Mouse (Mus musculus): Measurements from ENCODE around the gene Olfr1116. TPM values are rescaled to one million over a fixed set of nuclear protein-coding genes. Genes with fewer than 3 reads are reported as not detected.
"Not testable (repeated sequence)": the region's sequence is repeated elsewhere in the genome, so short reads cannot be mapped to it uniquely, and the experiment has no call there.

Olfr1116 gene
- not detected in 2 replicates for polyA plus RNA-seq (2015; fragmentation: Nextera tagmentation; extraction: Ambion mirVana)

- 83% methylated on average over 1 of the region's 1 CpGs for WGBS
- ATAC-seq (replicated peaks; ENCODE audit: insufficient number of reproducible peaks, insufficient read depth, low FRiP score, low read depth): no peak
- H3K9me3 ChIP-seq (replicated peaks): no peaks in the 10 kb centered on the region
- H3K4me1 ChIP-seq (replicated peaks): no peaks in the 10 kb centered on the region
- no peak within 1 kb of the TSS for H3K27ac ChIP-seq
- H3K9ac ChIP-seq: no peak within 1 kb of the TSS
- H3K4me2 ChIP-seq: no peak within 1 kb of the TSS
- no peaks in the 10 kb centered on the region for H3K27me3 ChIP-seq
- no peaks in the 10 kb centered on the region for H3K36me3 ChIP-seq
- no peak within 1 kb of the TSS for H3K4me3 ChIP-seq
Measured at GRCm38 (mm10) chr2:87267234-87267633, at the start of gene Olfr1116. Gene Olfr1116, plus strand, starts transcription at chr2:87267534.

- Histone ChIP-seq H3K9ac (no peak within 1 kb of the TSS), H3K36me3 (no peaks in the 10 kb centered on the region), H3K4me2 (no peak within 1 kb of the TSS), H3K9me3 (replicated peaks) (no peaks in the 10 kb centered on the region), H3K4me3 (no peak within 1 kb of the TSS), H3K27me3 (no peaks in the 10 kb centered on the region), H3K27ac (no peak within 1 kb of the TSS), H3K4me1 (replicated peaks) (no peaks in the 10 kb centered on the region)
- no peak for ATAC-seq (replicated peaks; ENCODE audit: insufficient number of reproducible peaks, insufficient read depth, low FRiP score, low read depth)
- WGBS: 74% methylated on average over 2 of the region's 2 CpGs
Measured at GRCm38 (mm10) chr2:87247713-87248112, 19.6 kb upstream of the Olfr1116 start, which contains the start of gene Olfr1115. Gene Olfr1115, plus strand, starts transcription at chr2:87248013.

GRCm38 (mm10) chr2:87293977-87294376 is 26.6 kb downstream of the Olfr1116 start:
- not testable (repeated sequence) for H3K27me3 ChIP-seq; H3K4me2 ChIP-seq; ATAC-seq (replicated peaks; ENCODE audit: insufficient number of reproducible peaks, insufficient read depth, low FRiP score, low read depth); H3K27ac ChIP-seq; H3K9ac ChIP-seq; H3K9me3 ChIP-seq (replicated peaks); H3K4me1 ChIP-seq (replicated peaks); H3K4me3 ChIP-seq; H3K36me3 ChIP-seq

GRCm38 (mm10) chr2:87307281-87307680 is 39.9 kb downstream of the Olfr1116 start, which contains the start of gene Olfr1118:
Gene Olfr1118, plus strand, starts transcription at chr2:87307581.
- no peaks in the 10 kb centered on the region for H3K9me3 ChIP-seq (replicated peaks)
- H3K4me3 ChIP-seq: no peak within 1 kb of the TSS
- H3K9ac ChIP-seq: no peak within 1 kb of the TSS
- H3K36me3 ChIP-seq: no peaks in the 10 kb centered on the region
- ATAC-seq (replicated peaks; ENCODE audit: insufficient number of reproducible peaks, insufficient read depth, low FRiP score, low read depth): no peak
- 70% methylated on average over 1 of the region's 1 CpGs for WGBS
- no peaks in the 10 kb centered on the region for H3K4me1 ChIP-seq (replicated peaks)
- no peaks in the 10 kb centered on the region for H3K27me3 ChIP-seq
- no peak within 1 kb of the TSS for H3K4me2 ChIP-seq
- no peak within 1 kb of the TSS for H3K27ac ChIP-seq

Small RNA genes within 50 kb of the gene (microRNA-seq; reads per million reads assigned to microRNA genes)
- not detected for gene Gm27438

Other genes starting within 250 kb of the Olfr1116 start
- not detected in 2 replicates for gene Olfr1104, start 240.5 kb upstream of the Olfr1116 start, polyA plus RNA-seq (2015; fragmentation: Nextera tagmentation; extraction: Ambion mirVana)
- gene Olfr1105, start 231.0 kb upstream of the Olfr1116 start, polyA plus RNA-seq (2015; fragmentation: Nextera tagmentation; extraction: Ambion mirVana): not detected in 2 replicates
- gene Olfr1106, start 215.3 kb upstream of the Olfr1116 start, polyA plus RNA-seq (2015; fragmentation: Nextera tagmentation; extraction: Ambion mirVana): not detected in 2 replicates
- gene Olfr1107, start 191.7 kb upstream of the Olfr1116 start, polyA plus RNA-seq (2015; fragmentation: Nextera tagmentation; extraction: Ambion mirVana): not detected in 2 replicates
- not detected in 2 replicates for gene Olfr1109, start 171.5 kb upstream of the Olfr1116 start, polyA plus RNA-seq (2015; fragmentation: Nextera tagmentation; extraction: Ambion mirVana)
- gene Olfr259, start 153.0 kb upstream of the Olfr1116 start, polyA plus RNA-seq (2015; fragmentation: Nextera tagmentation; extraction: Ambion mirVana): not detected in 2 replicates
- not detected in 2 replicates for gene Olfr1110, start 127.2 kb upstream of the Olfr1116 start, polyA plus RNA-seq (2015; fragmentation: Nextera tagmentation; extraction: Ambion mirVana)
- gene Olfr1111, start 114.9 kb upstream of the Olfr1116 start, polyA plus RNA-seq (2015; fragmentation: Nextera tagmentation; extraction: Ambion mirVana): not detected in 2 replicates
- gene Olfr1112, start 79.7 kb upstream of the Olfr1116 start, polyA plus RNA-seq (2015; fragmentation: Nextera tagmentation; extraction: Ambion mirVana): not detected in 2 replicates
- gene Olfr1113, start 58.6 kb upstream of the Olfr1116 start, polyA plus RNA-seq (2015; fragmentation: Nextera tagmentation; extraction: Ambion mirVana): not detected in 2 replicates
- not detected in 2 replicates for gene Olfr1115, start 19.5 kb upstream of the Olfr1116 start, polyA plus RNA-seq (2015; fragmentation: Nextera tagmentation; extraction: Ambion mirVana)
- not detected in 2 replicates for gene Olfr1118, start 40.0 kb downstream of the Olfr1116 start, polyA plus RNA-seq (2015; fragmentation: Nextera tagmentation; extraction: Ambion mirVana)
- gene Olfr1120, start 87.3 kb downstream of the Olfr1116 start, polyA plus RNA-seq (2015; fragmentation: Nextera tagmentation; extraction: Ambion mirVana): not detected in 2 replicates
- not detected in 2 replicates for gene Olfr1121, start 102.4 kb downstream of the Olfr1116 start, polyA plus RNA-seq (2015; fragmentation: Nextera tagmentation; extraction: Ambion mirVana)
- gene Olfr1122, start 118.3 kb downstream of the Olfr1116 start, polyA plus RNA-seq (2015; fragmentation: Nextera tagmentation; extraction: Ambion mirVana): not detected in 2 replicates
- not detected in 2 replicates for gene Olfr1123, start 149.1 kb downstream of the Olfr1116 start, polyA plus RNA-seq (2015; fragmentation: Nextera tagmentation; extraction: Ambion mirVana)
- not detected in 2 replicates for gene Olfr1124, start 162.7 kb downstream of the Olfr1116 start, polyA plus RNA-seq (2015; fragmentation: Nextera tagmentation; extraction: Ambion mirVana)
- gene Olfr1126, start 186.4 kb downstream of the Olfr1116 start, polyA plus RNA-seq (2015; fragmentation: Nextera tagmentation; extraction: Ambion mirVana): not detected in 2 replicates
- not detected in 2 replicates for gene Pramel7, start 229.6 kb downstream of the Olfr1116 start, polyA plus RNA-seq (2015; fragmentation: Nextera tagmentation; extraction: Ambion mirVana)
- gene Pramel6, start 239.0 kb downstream of the Olfr1116 start, polyA plus RNA-seq (2015; fragmentation: Nextera tagmentation; extraction: Ambion mirVana): not detected in 2 replicates